Mouse (Mus musculus): ENCODE measurements around the gene Ptk6.

GRCm38 (mm10) chr2:181196628-181197300 is 5.8 kb downstream of the Ptk6 start:
- TF ChIP-seq CTCF (IDR thresholded peaks at IDR 0.05; ENCODE audit: extremely low read depth, insufficient read depth, insufficient read length, insufficient replicate concordance) = no peak
- no peak for TF ChIP-seq POLR2A (IDR thresholded peaks at IDR 0.05; ENCODE audit: low read depth, low read length)

Measured in spleen, adult 2 months (tissue).